Mouse (Mus musculus) lung, postnatal 10 days (tissue): ENCODE results near the gene Als2.

Experiments
- DNase-seq: peaks from one replicate; pipeline ENCODE4 v3.0.0; 2021

The Als2 gene

GRCm38 (mm10) chr1:59236856-59237441 lies at the start of gene Als2:
Gene Als2 (minus strand): TSS chr1:59237231.
- DNase-seq, result peak; percentile 98

- no peak for DNase-seq
These were observed 49.4 kb upstream of the Als2 start for GRCm38 (mm10) chr1:59286316-59286850.

DNA sequence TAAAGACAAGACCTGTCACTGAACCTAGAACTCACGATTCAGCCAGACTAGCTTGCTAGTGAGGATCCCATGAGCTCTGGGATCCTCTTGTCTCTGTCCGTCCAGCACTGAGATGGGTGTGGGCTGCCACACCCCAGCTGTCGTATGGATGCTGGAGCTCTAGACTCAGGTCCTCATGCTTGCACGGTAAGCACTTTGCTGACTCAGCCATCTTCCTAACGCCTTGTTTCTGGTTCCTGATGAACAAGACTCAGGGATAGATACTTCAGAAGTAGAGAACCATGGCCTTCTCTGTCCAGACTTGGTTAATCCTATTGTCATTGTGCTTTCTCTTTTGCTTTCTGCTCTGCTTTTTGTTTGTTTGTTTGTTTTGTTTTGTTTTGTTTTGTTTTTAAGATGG lies 48.8 kb upstream of the Als2 start:
- DNase-seq, result no peak

- no peak for DNase-seq
These were observed 35.2 kb upstream of the Als2 start for GRCm38 (mm10) chr1:59272189-59272588.

- no peak for DNase-seq
These were observed 33.1 kb upstream of the Als2 start for GRCm38 (mm10) chr1:59269951-59270689.

- DNase-seq, result no peak
These were observed 32.4 kb upstream of the Als2 start for GRCm38 (mm10) chr1:59269466-59269865.

DNA sequence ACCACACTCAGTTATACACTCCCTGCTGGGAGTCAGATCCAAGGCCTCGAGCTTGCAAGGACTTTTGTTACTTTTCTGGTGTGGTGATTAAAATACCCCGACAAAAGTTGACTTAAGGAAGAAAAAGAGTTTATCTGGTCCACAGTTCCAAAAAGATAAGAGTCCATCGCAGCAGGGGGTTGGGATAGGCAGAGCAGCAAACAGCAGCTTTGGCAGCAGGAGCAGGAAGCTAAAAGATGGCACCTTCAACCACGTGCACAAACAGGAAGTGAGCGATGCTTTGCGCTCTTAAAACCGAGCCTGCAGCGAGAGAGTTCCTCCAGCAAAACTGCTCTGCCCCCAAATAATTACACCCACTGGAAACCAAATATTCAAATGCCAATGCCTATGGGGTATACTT lies 31.9 kb upstream of the Als2 start:
- no peak for DNase-seq

GRCm38 (mm10) chr1:59257736-59258135 lies 20.7 kb upstream of the Als2 start:
- DNase-seq, result no peak

- DNase-seq, result peak; percentile 4
These were observed 19.8 kb upstream of the Als2 start, which contains the start of gene Cdk15 for GRCm38 (mm10) chr1:59256751-59257231. Gene Cdk15 (plus strand): TSS chr1:59256906.

- no peak for DNase-seq
These were observed 16.4 kb upstream of the Als2 start for GRCm38 (mm10) chr1:59253301-59253909.

DNA sequence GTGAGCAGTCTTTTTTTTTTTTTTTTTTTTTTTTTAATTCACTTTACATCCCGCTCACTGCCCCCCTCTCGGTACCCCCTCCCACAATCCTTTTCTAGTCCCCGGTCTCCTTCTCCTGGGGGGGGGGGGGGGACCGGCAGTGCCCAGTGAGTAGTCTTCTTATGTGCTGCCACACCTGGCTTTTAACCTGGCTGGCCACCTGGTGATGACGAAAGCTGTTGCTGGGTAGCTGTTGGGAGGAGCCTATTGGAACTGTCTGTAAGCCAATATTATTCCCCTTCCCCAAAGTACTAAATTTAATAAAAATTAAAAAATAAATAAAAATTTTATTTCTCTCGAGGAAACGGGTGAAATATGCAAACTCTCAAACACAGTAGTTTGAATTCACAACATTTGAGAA lies 15.7 kb upstream of the Als2 start:
- peak; percentile 37 for DNase-seq

DNA sequence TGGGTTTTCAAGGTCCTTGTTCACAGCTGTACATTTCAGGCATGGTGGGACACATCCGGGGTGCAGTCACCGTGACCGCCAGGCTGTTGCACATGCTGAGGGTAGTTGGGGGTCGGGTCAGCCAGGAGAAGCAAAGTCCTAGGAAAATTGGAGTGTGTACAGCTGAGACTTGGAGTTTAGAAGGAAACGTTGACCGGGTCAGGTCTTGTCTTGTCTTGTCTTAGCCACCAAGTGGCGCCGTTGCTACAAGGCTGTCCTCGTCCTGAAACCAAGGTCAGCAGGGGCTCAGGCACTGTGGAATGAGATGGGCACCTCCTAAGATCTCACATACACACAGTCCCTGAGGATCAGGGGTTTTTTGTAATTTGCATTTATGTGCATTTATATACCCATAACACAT lies 10.6 kb upstream of the Als2 start:
- DNase-seq, result peak; percentile 73

GRCm38 (mm10) chr1:59243770-59244169 lies 6.7 kb upstream of the Als2 start:
- no peak for DNase-seq

DNA sequence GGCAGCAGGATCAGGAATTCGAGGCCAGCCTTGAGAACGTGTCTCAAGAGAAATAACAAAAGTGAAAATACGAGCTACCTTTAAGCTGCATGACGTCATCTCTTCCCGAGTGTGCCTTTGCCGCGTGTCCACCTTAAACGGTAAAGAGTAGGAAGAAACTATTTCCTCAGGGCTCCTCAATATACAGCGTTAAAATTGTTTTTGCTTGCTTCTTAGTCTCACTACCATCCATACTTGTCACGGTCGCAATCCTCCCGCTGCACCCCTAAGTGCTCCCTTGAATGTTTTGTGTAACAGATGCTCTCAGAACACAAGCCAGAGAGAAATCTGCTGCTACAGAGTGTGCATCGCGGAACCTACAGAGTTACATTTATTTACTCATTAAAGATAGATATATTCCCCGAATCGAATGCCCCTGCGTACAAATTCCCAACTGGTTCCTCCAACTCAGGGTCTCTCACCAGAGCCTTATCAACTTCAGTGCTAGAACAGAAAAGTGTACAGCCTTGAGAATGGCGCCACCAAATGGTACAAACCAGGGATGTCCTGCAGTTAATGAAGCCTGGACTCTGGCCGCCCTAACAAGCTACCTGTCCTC lies 682 bp upstream of the Als2 start:
- DNase-seq, result peak; percentile 83

GRCm38 (mm10) chr1:59229187-59229586 lies 7.8 kb downstream of the Als2 start:
- DNase-seq, result no peak

DNA sequence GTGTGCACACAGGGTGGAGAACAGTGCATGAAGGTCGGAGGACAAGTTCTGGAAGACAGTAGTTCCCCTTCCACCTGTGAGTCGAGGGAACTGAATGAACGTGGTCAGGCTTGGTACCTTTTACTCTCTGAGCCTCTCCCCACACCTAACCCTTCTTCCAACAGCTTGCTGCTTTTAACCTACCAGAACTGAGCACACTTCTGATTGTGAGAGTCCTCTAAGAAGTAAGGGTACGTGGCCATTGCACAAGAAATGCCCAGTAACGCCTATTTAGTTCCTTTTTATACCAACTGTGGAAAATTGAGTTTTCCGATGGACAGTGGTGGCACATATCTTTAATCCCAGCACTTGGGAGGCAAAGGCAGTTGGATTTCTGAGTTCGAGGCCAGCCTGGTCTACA lies 8.5 kb downstream of the Als2 start:
- no peak for DNase-seq

DNA sequence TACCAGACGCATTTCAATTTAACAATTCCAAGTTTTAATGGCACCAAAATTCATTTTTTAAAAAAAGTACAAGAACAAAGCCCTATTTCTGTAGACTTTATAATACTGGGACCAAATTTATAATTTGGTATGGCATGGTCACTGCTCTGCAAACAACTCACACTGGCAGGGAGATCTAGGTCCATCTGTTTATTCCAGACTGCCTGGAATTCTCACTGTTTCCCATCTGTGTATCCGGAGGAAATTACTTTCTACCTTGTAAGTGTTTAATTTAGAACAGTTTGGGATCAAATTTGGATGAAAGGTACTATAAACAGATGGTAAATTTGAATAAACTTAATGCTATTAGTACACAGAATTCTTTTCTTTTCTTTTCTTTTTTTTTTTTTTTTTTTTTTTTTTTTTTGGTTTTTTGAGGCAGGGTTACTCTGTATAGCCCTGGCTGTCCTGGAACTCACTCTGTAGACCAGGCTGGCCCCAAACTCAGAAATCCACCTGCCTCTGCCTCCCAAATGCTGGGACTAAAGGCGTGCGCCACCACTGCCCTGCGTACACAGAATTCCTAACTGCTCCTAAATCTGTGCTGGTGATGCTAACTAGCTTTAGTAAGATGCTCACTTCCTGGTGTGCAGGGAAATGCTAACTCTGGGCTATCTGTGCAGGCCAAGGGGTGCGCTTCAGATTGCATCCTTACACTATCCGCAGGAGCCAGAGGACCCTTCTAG lies 14.8 kb downstream of the Als2 start:
- DNase-seq, result no peak

DNA sequence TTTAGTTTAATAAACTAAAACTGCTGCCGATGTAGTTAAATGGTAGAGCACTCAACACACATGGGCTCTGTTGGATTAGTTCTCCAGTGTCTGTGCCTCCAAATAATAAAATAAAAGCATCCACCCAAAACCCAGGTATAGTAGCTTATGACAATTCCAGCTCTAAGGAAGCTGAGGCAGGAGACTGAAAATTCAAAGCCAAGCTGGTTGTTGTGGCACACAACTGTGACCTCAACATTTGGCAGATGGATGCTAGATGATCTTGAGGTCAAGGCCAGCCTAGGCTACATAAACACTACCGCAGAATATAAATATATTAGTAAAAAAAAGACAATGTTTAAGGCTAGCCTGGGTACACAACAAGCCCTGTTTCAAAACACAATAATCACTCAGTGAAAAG lies 15.4 kb downstream of the Als2 start:
- DNase-seq, result no peak

- DNase-seq, result no peak
These were observed 16.7 kb downstream of the Als2 start for GRCm38 (mm10) chr1:59220371-59220770.

DNA sequence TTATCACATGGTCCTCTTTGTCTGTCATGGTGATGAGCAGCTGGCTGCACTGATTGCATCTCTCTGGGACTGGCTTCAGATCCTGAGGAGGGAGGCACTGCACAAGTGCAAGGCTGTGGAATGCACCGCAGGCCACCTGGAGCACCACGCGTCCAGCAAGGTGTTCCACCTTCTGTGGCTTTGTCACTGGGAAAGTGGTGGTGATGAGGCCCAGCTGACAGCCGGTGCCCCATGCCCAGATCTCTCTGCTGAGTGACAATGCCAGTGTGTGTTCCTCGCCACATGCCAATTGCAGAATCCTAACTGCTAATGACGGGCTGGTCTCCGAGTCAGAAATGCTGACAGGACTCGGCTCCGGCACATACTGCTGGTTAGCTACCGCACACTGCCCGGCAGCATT lies 21.6 kb downstream of the Als2 start:
- DNase-seq, result no peak

- DNase-seq, result no peak
These were observed 24.1 kb downstream of the Als2 start for GRCm38 (mm10) chr1:59212951-59213350.

GRCm38 (mm10) chr1:59212076-59212779 lies 24.8 kb downstream of the Als2 start:
- DNase-seq, result no peak
